Mouse (Mus musculus) spleen, embryonic (tissue): ENCODE measurements around the gene Cotl1.

Source experiments
- CTCF ChIA-PET: fragments of 350-600 bp; sonication (Branson Sonifier 250); formaldehyde crosslinking; loops from one replicate; lab custom pipeline; 2022; lab: Charles Lee

Cotl1 gene

GRCm38 (mm10) chr8:119791804-119792704 lies 48.3 kb downstream of the Cotl1 start:
- CTCF ChIA-PET: interaction anchor here (0.6 kb wide), 1 partner anchor 125 kb away, joined by 32 read pairs; no protein-coding TSS in a partner anchor

DNA sequence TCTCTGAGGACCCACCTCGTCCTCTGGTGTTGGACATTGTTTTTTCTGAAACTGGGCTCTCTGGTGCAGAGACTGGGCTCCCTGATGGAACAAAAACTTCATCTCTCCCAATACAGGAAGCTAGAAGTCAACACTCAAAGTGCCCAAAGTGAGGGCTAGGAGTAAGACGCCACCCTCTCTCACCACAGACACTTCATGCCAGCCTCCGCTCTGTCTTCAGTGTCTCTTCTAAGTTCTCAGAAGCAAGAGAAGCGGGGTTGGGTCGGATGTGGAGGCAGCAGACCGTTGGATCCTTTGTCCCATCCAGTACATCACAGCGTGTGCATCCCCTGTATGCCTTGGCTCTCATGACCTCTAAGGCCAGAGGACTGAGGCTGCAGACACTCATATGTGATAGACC lies 50.8 kb downstream of the Cotl1 start:
- CTCF ChIA-PET: no interaction called here

DNA sequence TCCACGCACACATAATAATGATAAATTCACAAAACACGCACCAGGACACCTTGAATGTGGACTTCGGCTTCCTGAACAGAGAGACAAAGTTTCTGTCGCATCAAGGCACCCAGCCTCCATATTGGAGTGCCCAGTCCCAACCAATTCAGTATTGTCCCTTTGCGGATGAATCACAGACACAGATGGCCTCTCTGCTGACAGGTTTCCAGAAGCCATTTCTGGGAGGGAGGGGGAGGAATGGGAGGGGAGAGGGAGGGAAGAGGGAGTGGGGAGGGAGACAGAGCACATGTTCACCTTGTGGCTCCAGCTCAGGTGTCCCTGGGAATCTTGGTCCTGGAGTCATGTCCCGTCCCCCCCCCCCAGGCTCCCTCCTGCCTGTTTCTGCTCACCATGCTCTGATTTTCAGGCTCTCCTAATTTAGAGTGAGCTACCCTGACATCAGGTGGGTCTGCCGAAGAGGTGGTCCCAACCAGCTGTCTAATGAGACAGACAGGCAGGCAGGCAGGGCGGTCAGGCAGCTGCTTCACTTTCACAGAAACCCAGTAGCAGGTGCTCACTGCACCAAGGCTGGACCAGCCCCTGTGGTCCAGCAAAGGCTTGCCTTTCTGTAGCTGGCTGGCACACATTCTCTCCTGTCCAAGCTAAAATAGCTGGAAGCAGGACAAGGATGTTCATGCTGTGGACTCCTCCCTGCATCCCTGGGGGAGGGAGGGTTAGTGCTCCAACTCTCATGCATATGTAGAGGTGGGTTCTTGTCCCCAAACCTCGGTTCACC lies 51.5 kb downstream of the Cotl1 start:
- CTCF ChIA-PET: no interaction called here

GRCm38 (mm10) chr8:119787341-119787740 lies 53.0 kb downstream of the Cotl1 start:
- CTCF ChIA-PET: no interaction called here

- CTCF ChIA-PET: interaction anchor here (0.6 kb wide), 1 partner anchor 43 kb away, joined by 4 read pairs; no protein-coding TSS in a partner anchor
These were observed 53.5 kb downstream of the Cotl1 start for GRCm38 (mm10) chr8:119786871-119787270.

- CTCF ChIA-PET: interaction anchor here (0.6 kb wide), 4 partner anchors 16 to 390 kb away, joined by 4 to 7 read pairs (median 5); no protein-coding TSS in a partner anchor
These were observed 54.5 kb downstream of the Cotl1 start for GRCm38 (mm10) chr8:119785764-119786405.

DNA sequence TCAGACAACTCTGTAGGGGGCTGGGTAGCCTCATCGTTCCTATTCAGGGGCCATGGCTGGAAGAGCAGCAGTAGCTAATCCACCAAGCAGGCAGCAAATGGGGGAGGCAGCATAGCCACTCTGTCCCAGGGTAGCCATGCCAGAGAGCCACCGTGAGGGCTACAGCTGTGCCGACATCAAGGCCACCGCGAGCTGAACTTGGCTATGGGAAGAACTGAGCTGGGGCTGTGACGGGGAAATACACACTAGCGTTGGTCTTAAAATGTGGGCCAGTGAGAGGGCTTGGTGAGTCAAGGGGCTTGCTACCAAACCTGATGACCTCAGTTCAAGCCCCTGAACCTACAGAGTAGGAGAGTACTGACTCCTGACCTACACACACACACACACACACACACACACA lies 55.7 kb downstream of the Cotl1 start:
- CTCF ChIA-PET: interaction anchor here (1.4 kb wide), 1 partner anchor 55 kb away, joined by 4 read pairs; no protein-coding TSS in a partner anchor

GRCm38 (mm10) chr8:119784141-119784574 lies 56.2 kb downstream of the Cotl1 start:
- CTCF ChIA-PET: interaction anchor here (0.9 to 1.8 kb wide), 5 partner anchors 13 to 60 kb away, joined by 3 to 6 read pairs (median 4); no protein-coding TSS in a partner anchor

GRCm38 (mm10) chr8:119783579-119783978 lies 56.8 kb downstream of the Cotl1 start:
- CTCF ChIA-PET: interaction anchor here (0.7 to 1.8 kb wide), 6 partner anchors 14 to 60 kb away, joined by 3 to 6 read pairs (median 4); no protein-coding TSS in a partner anchor

DNA sequence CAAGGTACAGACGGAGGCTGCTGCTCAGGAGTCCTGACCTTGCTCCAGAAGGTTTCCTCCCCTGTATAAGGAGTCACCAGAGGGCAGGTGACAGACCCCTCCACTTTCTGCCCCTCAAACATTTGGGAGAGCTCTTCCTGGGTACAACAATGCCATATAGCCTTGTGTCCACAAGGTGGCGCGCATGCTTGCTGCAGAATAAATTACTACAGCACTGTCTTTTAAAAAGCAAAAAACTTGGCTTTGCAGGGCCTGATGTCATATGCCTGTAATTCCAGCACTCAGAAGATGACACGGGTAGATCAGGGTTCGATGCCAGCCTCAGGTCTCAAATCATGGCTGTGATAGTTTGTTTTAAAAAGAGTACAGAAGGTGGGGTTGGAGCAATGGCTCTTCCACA lies 57.6 kb downstream of the Cotl1 start:
- CTCF ChIA-PET: interaction anchor here (0.7 to 1.8 kb wide), 5 partner anchors 30 to 142 kb away, joined by 3 to 6 read pairs (median 4); no protein-coding TSS in a partner anchor

- CTCF ChIA-PET: no interaction called here
These were observed 59.1 kb downstream of the Cotl1 start for GRCm38 (mm10) chr8:119781086-119781840.

DNA sequence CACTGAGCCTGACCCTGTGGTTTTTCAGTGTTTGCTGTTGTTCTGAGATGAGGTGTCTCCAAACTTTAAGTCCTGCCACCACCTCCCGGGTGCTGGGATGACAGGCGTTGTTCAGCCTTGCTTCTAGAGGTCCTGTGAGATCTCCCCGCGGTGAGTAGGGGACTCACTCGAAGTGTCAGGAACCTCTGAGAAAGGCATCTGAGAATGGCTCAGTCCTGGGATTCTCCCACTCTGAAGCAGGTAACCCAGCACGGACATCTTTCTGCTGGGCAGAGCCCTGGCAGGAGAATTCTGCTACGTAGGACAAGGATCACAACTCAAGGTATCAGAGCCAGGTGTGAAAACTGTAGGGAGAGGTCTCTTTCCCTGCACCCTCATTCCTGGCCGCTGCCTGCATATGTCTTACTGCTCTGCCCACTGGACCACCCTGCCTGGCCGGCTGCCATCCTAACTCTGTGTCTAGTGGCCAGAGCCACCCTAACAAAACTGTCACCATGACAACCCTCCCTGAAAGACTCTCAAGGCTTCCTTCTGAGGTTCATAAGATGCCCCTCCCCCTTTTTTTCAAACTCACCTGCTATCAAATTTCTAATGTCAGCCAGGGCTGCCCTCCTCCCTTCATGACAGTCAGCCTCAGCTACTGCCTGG lies 59.8 kb downstream of the Cotl1 start:
- CTCF ChIA-PET: no interaction called here

- CTCF ChIA-PET: interaction anchor here (0.6 to 2.1 kb wide), 7 partner anchors 23 to 92 kb away, joined by 3 to 8 read pairs (median 6); partner anchors contain the start of gene Atp2c2
These were observed 61.2 kb downstream of the Cotl1 start for GRCm38 (mm10) chr8:119779013-119779737.

DNA sequence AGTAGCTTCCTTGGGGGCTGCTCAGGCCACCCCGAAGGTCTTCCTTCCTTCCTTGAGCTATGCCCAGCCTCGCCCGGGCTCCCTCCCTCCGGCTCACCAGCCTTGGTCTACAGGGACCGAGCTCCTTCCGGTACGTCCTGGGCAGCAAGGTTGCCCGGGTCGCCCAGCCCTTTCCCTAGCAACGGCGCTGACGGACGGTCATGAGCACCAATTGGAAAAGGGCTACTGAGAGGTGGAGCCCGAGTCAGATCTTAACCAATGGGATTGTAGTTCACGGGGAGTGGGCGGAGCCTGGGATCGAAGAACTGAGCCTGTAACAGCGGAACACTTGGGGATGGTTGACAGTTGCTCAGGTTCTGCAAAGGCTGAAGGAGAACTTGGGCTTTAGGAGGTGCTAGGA lies 62.1 kb downstream of the Cotl1 start, which contains the start of gene Tldc1:
Gene Tldc1 (minus strand): TSS at position 154 of the 400 bp plus-strand sequence.
- CTCF ChIA-PET: interaction anchor here (0.6 to 2.1 kb wide), 4 partner anchors 25 to 91 kb away, joined by 4 to 8 read pairs (median 6); partner anchors contain the start of gene Atp2c2

GRCm38 (mm10) chr8:119777765-119778164 lies 62.6 kb downstream of the Cotl1 start:
- CTCF ChIA-PET: interaction anchor here (0.6 to 2.1 kb wide), 3 partner anchors 24 to 91 kb away, joined by 4 to 8 read pairs (median 7); partner anchors contain the start of gene Atp2c2

GRCm38 (mm10) chr8:119776668-119777245 lies 63.6 kb downstream of the Cotl1 start:
- CTCF ChIA-PET: interaction anchor here (0.6 kb wide), 1 partner anchor 93 kb away, joined by 3 read pairs; no protein-coding TSS in a partner anchor

- CTCF ChIA-PET: no interaction called here
These were observed 74.4 kb downstream of the Cotl1 start for GRCm38 (mm10) chr8:119765761-119766444.

- CTCF ChIA-PET: no interaction called here
These were observed 75.0 kb downstream of the Cotl1 start for GRCm38 (mm10) chr8:119765311-119765710.
